Mouse (Mus musculus): Measurements from ENCODE around the gene Klra6.
"Not testable (repeated sequence)": the region's sequence is repeated elsewhere in the genome, so short reads cannot be mapped to it uniquely, and the experiment has no call there.

GRCm38 (mm10) chr6:130067171-130067570 is 40.4 kb upstream of the Klra6 start, which contains the start of gene Klra4:
- not testable (repeated sequence) for TF ChIP-seq POLR2A (IDR thresholded peaks at IDR 0.05; ENCODE audit: low read depth, low read length); CTCF (IDR thresholded peaks at IDR 0.05; ENCODE audit: extremely low read depth, insufficient read depth, insufficient read length, insufficient replicate concordance)
